Mouse (Mus musculus) lung, adult 2 months (tissue): ENCODE measurements around the gene Sphk2.

Experiments
- CTCF ChIP-seq: fragments of 200-500 bp; IDR thresholded peaks from 2 replicates; pipeline ENCODE4 v1.5.1; 2011; ENCODE audit warnings: mild to moderate bottlenecking, low read length, control low read depth; ENCODE audit not compliant: insufficient read depth
- POLR2A ChIP-seq: fragments of 200-500 bp; IDR thresholded peaks from 2 replicates; pipeline ENCODE4 v1.6.1; 2011; ENCODE audit warnings: low read depth, mild to moderate bottlenecking, control low read depth, low read length, borderline replicate concordance; ENCODE audit errors: extremely low read depth

- TF ChIP-seq POLR2A (no peak), CTCF (no peak)
Measured at GRCm38 (mm10) chr7:45766764-45767163, 49.0 kb upstream of the Sphk2 start.
